Mouse (Mus musculus): ENCODE results near the gene Pard3.

Gene Pard3

GRCm38 (mm10) chr8:127243351-127243750, 179.7 kb downstream of the Pard3 start:
- no peak for DNase-seq (ENCODE audit: low spot score)

- no peak for DNase-seq (ENCODE audit: low spot score)
These were observed 180.1 kb downstream of the Pard3 start for GRCm38 (mm10) chr8:127243841-127244240.

- DNase-seq (ENCODE audit: low spot score): no peak
These were observed 187.1 kb downstream of the Pard3 start for GRCm38 (mm10) chr8:127250746-127251145.

- no peak for DNase-seq (ENCODE audit: low spot score)
These were observed 187.8 kb downstream of the Pard3 start for GRCm38 (mm10) chr8:127251476-127251875.

GRCm38 (mm10) chr8:127251985-127252384, 188.3 kb downstream of the Pard3 start:
- no peak for DNase-seq (ENCODE audit: low spot score)

- peak; percentile 25 for DNase-seq (ENCODE audit: low spot score)
These were observed 190.9 kb downstream of the Pard3 start for GRCm38 (mm10) chr8:127254625-127255024.

GRCm38 (mm10) chr8:127257086-127257485, 193.4 kb downstream of the Pard3 start:
- DNase-seq (ENCODE audit: low spot score): no peak

GRCm38 (mm10) chr8:127261051-127261450, 197.4 kb downstream of the Pard3 start:
- DNase-seq (ENCODE audit: low spot score): no peak

GRCm38 (mm10) chr8:127262026-127262425, 198.3 kb downstream of the Pard3 start:
- DNase-seq (ENCODE audit: low spot score): no peak

- no peak for DNase-seq (ENCODE audit: low spot score)
These were observed 198.7 kb downstream of the Pard3 start for GRCm38 (mm10) chr8:127262436-127262835.

- DNase-seq (ENCODE audit: low spot score): no peak
These were observed 199.2 kb downstream of the Pard3 start for GRCm38 (mm10) chr8:127262926-127263325.

GRCm38 (mm10) chr8:127263457-127263856, 199.8 kb downstream of the Pard3 start:
- no peak for DNase-seq (ENCODE audit: low spot score)

GRCm38 (mm10) chr8:127264691-127265470, 201.2 kb downstream of the Pard3 start:
- no peak for DNase-seq (ENCODE audit: low spot score)

GRCm38 (mm10) chr8:127266777-127267176, 203.1 kb downstream of the Pard3 start:
- no peak for DNase-seq (ENCODE audit: low spot score)

- DNase-seq (ENCODE audit: low spot score): peak; percentile 53
These were observed 204.7 kb downstream of the Pard3 start for GRCm38 (mm10) chr8:127268239-127269024.

GRCm38 (mm10) chr8:127269082-127269747, 205.5 kb downstream of the Pard3 start:
- no peak for DNase-seq (ENCODE audit: low spot score)

GRCm38 (mm10) chr8:127271186-127271585, 207.5 kb downstream of the Pard3 start:
- DNase-seq (ENCODE audit: low spot score): no peak

GRCm38 (mm10) chr8:127280299-127280974, 216.7 kb downstream of the Pard3 start:
- no peak for DNase-seq (ENCODE audit: low spot score)

- DNase-seq (ENCODE audit: low spot score): no peak
These were observed 217.3 kb downstream of the Pard3 start for GRCm38 (mm10) chr8:127281035-127281434.

- no peak for DNase-seq (ENCODE audit: low spot score)
These were observed 220.9 kb downstream of the Pard3 start for GRCm38 (mm10) chr8:127284462-127285216.

GRCm38 (mm10) chr8:127287816-127288215, 224.1 kb downstream of the Pard3 start:
- no peak for DNase-seq (ENCODE audit: low spot score)

Measured in layer of hippocampus, adult 11-12 months (tissue).